Mouse (Mus musculus) embryonic facial prominence, embryonic 12.5 days (tissue): ENCODE results near the gene Hunk. TPM values are rescaled to one million over a fixed set of nuclear protein-coding genes. Genes with fewer than 3 reads are reported as not detected.

Source experiments
- ATAC-seq: fragments of 200-750 bp; cut with Nextera tagmentation; 2 replicates; pipeline ENCODE4 v1.8.0; 2017; ENCODE audit not compliant: insufficient number of reproducible peaks, insufficient read depth, low FRiP score, low TSS enrichment
- H3K27ac ChIP-seq: fragments of 300-500 bp; sonication (generic); 2 replicates; pipeline ENCODE4 v1.5.1; 2016; ENCODE audit warnings: mild to moderate bottlenecking
- H3K27me3 ChIP-seq: fragments of 300-500 bp; sonication (generic); 2 replicates; pipeline ENCODE4 v1.6.1; 2016; ENCODE audit warnings: mild to moderate bottlenecking, moderate library complexity
- H3K36me3 ChIP-seq: fragments of 300-500 bp; sonication (generic); 2 replicates; pipeline ENCODE4 v1.6.1; 2016; ENCODE audit warnings: mild to moderate bottlenecking
- H3K4me1 ChIP-seq: fragments of 300-500 bp; sonication (generic); 2 replicates; pipeline ENCODE4 v1.6.1; 2016
- H3K4me2 ChIP-seq: fragments of 300-500 bp; sonication (generic); replicated peaks from 2 replicates; pipeline ENCODE4 v1.6.1; 2016; ENCODE audit warnings: mild to moderate bottlenecking, moderate library complexity
- H3K4me3 ChIP-seq: fragments of 300-500 bp; sonication (generic); 2 replicates; pipeline ENCODE4 v1.5.1; 2016; ENCODE audit warnings: mild to moderate bottlenecking
- H3K9ac ChIP-seq: fragments of 300-500 bp; sonication (generic); 2 replicates; pipeline ENCODE4 v1.6.1; 2016; ENCODE audit warnings: mild to moderate bottlenecking, moderate library complexity
- H3K9me3 ChIP-seq: fragments of 300-500 bp; sonication (generic); 2 replicates; pipeline ENCODE4 v1.6.1; 2016; ENCODE audit warnings: mild to moderate bottlenecking, moderate library complexity
- WGBS: fragments of 180-500 bp; shearing (Covaris S2); methylation state at CpG from one replicate; pipeline ENCODE4 v1.1.7; 2016; 5-methylcytosine and 5-hydroxymethylcytosine counted together
- polyA plus RNA-seq: library from polyadenylated mRNA; unstranded; fragments of >200 nt; fragmentation: Nextera tagmentation; extraction: Ambion mirVana; gene quantifications from 2 replicates; pipeline ENCODE4 v1.2.1, GENCODE M21; 2016

Hunk gene
- polyA plus RNA-seq, 1 experiment from 2014 or later: 25.0 TPM

- Histone ChIP-seq H3K4me3 (no peak overlapping the region), H3K9me3 (no peaks in the 10 kb centered on the region), H3K36me3 (peaks cover 90% of the 10 kb centered on the region), H3K27ac (no peak overlapping the region), H3K27me3 (no peaks in the 10 kb centered on the region), H3K9ac (no peak overlapping the region), H3K4me1 (no peaks in the 10 kb centered on the region), H3K4me2 (no peak overlapping the region)
- WGBS: 85% methylated on average over 6 of the region's 6 CpGs
- ATAC-seq: no peak
Observed at GRCm38 (mm10) chr16:90483341-90483740, 97.5 kb downstream of the Hunk start.

GRCm38 (mm10) chr16:90485125-90485524, 99.3 kb downstream of the Hunk start:
- Histone ChIP-seq H3K9me3 (no peaks in the 10 kb centered on the region), H3K27me3 (no peaks in the 10 kb centered on the region), H3K4me3 (no peak overlapping the region), H3K4me1 (peaks cover 2% of the 10 kb centered on the region; the same call in 1 of the 2 replicates), H3K9ac (no peak overlapping the region), H3K4me2 (no peak overlapping the region), H3K36me3 (peaks cover 86% of the 10 kb centered on the region), H3K27ac (no peak overlapping the region)
- no peak for ATAC-seq
- 92% methylated on average over 7 of the region's 7 CpGs for WGBS

- H3K4me3 ChIP-seq: no peak overlapping the region
- no peak overlapping the region for H3K27ac ChIP-seq
- peaks cover 6% of the 10 kb centered on the region; the same call in 1 of the 2 replicates for H3K4me1 ChIP-seq
- ATAC-seq: no peak
- over 99% methylated on average over 4 of the region's 4 CpGs for WGBS
- no peak overlapping the region for H3K9ac ChIP-seq
- H3K27me3 ChIP-seq: no peaks in the 10 kb centered on the region
- H3K36me3 ChIP-seq: peaks cover 82% of the 10 kb centered on the region
- H3K9me3 ChIP-seq: no peaks in the 10 kb centered on the region
- no peak overlapping the region for H3K4me2 ChIP-seq
Observed at GRCm38 (mm10) chr16:90485599-90485998, 99.8 kb downstream of the Hunk start.

GRCm38 (mm10) chr16:90490066-90490465, 104.3 kb downstream of the Hunk start:
- ATAC-seq: no peak
- Histone ChIP-seq H3K9me3 (no peaks in the 10 kb centered on the region), H3K36me3 (peaks cover 61% of the 10 kb centered on the region), H3K27ac (no peak overlapping the region), H3K27me3 (no peaks in the 10 kb centered on the region), H3K4me1 (peaks cover 20% of the 10 kb centered on the region), H3K4me3 (no peak overlapping the region), H3K9ac (no peak overlapping the region), H3K4me2 (no peak overlapping the region)
- WGBS: 74% methylated on average over 4 of the region's 4 CpGs

- 23% methylated on average over 5 of the region's 5 CpGs for WGBS
Observed at GRCm38 (mm10) chr16:90491898-90492499, 106.2 kb downstream of the Hunk start.

GRCm38 (mm10) chr16:90496930-90497329, 111.1 kb downstream of the Hunk start:
- peaks cover under 1% of the 10 kb centered on the region for H3K4me1 ChIP-seq
- H3K9me3 ChIP-seq: no peaks in the 10 kb centered on the region
- ATAC-seq: no peak
- no peak overlapping the region for H3K9ac ChIP-seq
- WGBS: 38% methylated on average over 11 of the region's 11 CpGs
- no peak overlapping the region for H3K27ac ChIP-seq
- no peak overlapping the region for H3K4me3 ChIP-seq
- H3K4me2 ChIP-seq: no peak overlapping the region
- H3K27me3 ChIP-seq: no peaks in the 10 kb centered on the region
- peaks cover 64% of the 10 kb centered on the region for H3K36me3 ChIP-seq

More at GRCm38 (mm10) chr16:90491898-90492499, 106.2 kb downstream of the Hunk start:
- Histone ChIP-seq H3K9ac (no peak overlapping the region), H3K9me3 (no peaks in the 10 kb centered on the region), H3K4me1 (peaks cover 20% of the 10 kb centered on the region), H3K27ac (peak overlapping the region; percentile 69), H3K4me2 (no peak overlapping the region), H3K36me3 (peaks cover 57% of the 10 kb centered on the region), H3K4me3 (no peak overlapping the region), H3K27me3 (no peaks in the 10 kb centered on the region)
- peak; percentile 59; the same call in 1 of the 2 replicates for ATAC-seq

GRCm38 (mm10) chr16:90497749-90498464, 112.1 kb downstream of the Hunk start:
- H3K36me3 ChIP-seq: peaks cover 60% of the 10 kb centered on the region

GRCm38 (mm10) chr16:90500809-90501208, 115.0 kb downstream of the Hunk start:
- Histone ChIP-seq H3K27ac (no peak overlapping the region), H3K4me3 (no peak overlapping the region), H3K4me1 (no peaks in the 10 kb centered on the region), H3K9ac (no peak overlapping the region), H3K9me3 (no peaks in the 10 kb centered on the region), H3K36me3 (peaks cover 45% of the 10 kb centered on the region), H3K4me2 (no peak overlapping the region), H3K27me3 (no peaks in the 10 kb centered on the region)
- 77% methylated on average over 6 of the region's 6 CpGs for WGBS
- ATAC-seq: no peak

More at GRCm38 (mm10) chr16:90497749-90498464, 112.1 kb downstream of the Hunk start:
- no peaks in the 10 kb centered on the region for H3K9me3 ChIP-seq
- no peak overlapping the region for H3K4me2 ChIP-seq
- WGBS: 84% methylated on average over 16 of the region's 16 CpGs
- 0 out of 2 replicates have a peak overlapping the region, but pooled peaks have one; percentile 18 for H3K27ac ChIP-seq
- no peaks in the 10 kb centered on the region for H3K27me3 ChIP-seq
- H3K4me1 ChIP-seq: no peaks in the 10 kb centered on the region
- H3K9ac ChIP-seq: no peak overlapping the region
- ATAC-seq: no peak
- no peak overlapping the region for H3K4me3 ChIP-seq

GRCm38 (mm10) chr16:90505252-90505651, 119.4 kb downstream of the Hunk start:
- Histone ChIP-seq H3K9ac (no peak overlapping the region), H3K27ac (no peak overlapping the region), H3K27me3 (no peaks in the 10 kb centered on the region), H3K36me3 (peaks cover 11% of the 10 kb centered on the region; the same call in 1 of the 2 replicates), H3K4me1 (no peaks in the 10 kb centered on the region), H3K4me2 (no peak overlapping the region), H3K4me3 (no peak overlapping the region), H3K9me3 (no peaks in the 10 kb centered on the region)
- WGBS: 86% methylated on average over 10 of the region's 10 CpGs
- ATAC-seq: no peak

GRCm38 (mm10) chr16:90505680-90506079, 119.9 kb downstream of the Hunk start:
- Histone ChIP-seq H3K9ac (no peak overlapping the region), H3K27me3 (no peaks in the 10 kb centered on the region), H3K9me3 (no peaks in the 10 kb centered on the region), H3K4me1 (no peaks in the 10 kb centered on the region), H3K4me3 (no peak overlapping the region), H3K27ac (no peak overlapping the region), H3K36me3 (peaks cover 7% of the 10 kb centered on the region; the same call in 1 of the 2 replicates), H3K4me2 (no peak overlapping the region)
- ATAC-seq: no peak
- WGBS: 90% methylated on average over 2 of the region's 2 CpGs

- ATAC-seq: no peak
- Histone ChIP-seq H3K9ac (no peak overlapping the region), H3K4me3 (no peak overlapping the region), H3K4me1 (no peaks in the 10 kb centered on the region), H3K9me3 (no peaks in the 10 kb centered on the region), H3K27me3 (no peaks in the 10 kb centered on the region), H3K27ac (no peak overlapping the region), H3K4me2 (no peak overlapping the region), H3K36me3 (no peaks in the 10 kb centered on the region)
- 85% methylated on average over 19 of the region's 19 CpGs for WGBS
Observed at GRCm38 (mm10) chr16:90511551-90512296, 125.9 kb downstream of the Hunk start.
